ENCODE assay signal across 8 mouse cellular contexts in genomic region chr11:77783211-77783746, GRCm38 (mm10). TPM values are rescaled to one million over a fixed set of nuclear protein-coding genes. Genes with fewer than 3 reads are reported as not detected.
DNase-seq lines count a peak whose midpoint lies in the region; ATAC-seq and TF ChIP-seq lines count a peak whose summit lies in the region.

No protein-coding gene starts in this region.

- 60% methylated on average over 10 of the region's 10 CpGs for WGBS in heart, postnatal 0 days
- 11% methylated on average over 10 of the region's 10 CpGs for WGBS in liver, adult 2 months
- WGBS in small intestine, adult 2 months: 67% methylated on average over 10 of the region's 10 CpGs

- peaks cover 10% of the 10 kb centered on the region for H3K27me3 ChIP-seq in E14TG2a.4 (ENCODE audit: insufficient read depth, low read length)
- no peaks in the 10 kb centered on the region for H3K27me3 ChIP-seq in heart, postnatal 0 days (ENCODE audit: control insufficient read depth, insufficient read depth, low read length)
- no peaks in the 10 kb centered on the region for H3K27me3 ChIP-seq in liver, adult 2 months (ENCODE audit: control insufficient read depth, insufficient read depth, low read length)
- H3K27me3 ChIP-seq in small intestine, adult 2 months (ENCODE audit: control insufficient read depth, insufficient read depth, low read length): no peaks in the 10 kb centered on the region

- peaks cover 73% of the 10 kb centered on the region for H3K4me1 ChIP-seq in E14TG2a.4 (replicated peaks; ENCODE audit: low read depth, low read length)
- peaks cover 51% of the 10 kb centered on the region for H3K4me1 ChIP-seq in heart, postnatal 0 days (ENCODE audit: control insufficient read depth, insufficient read depth)
- H3K4me1 ChIP-seq in liver, adult 2 months (ENCODE audit: control insufficient read depth, insufficient read depth, low read length): peaks cover 61% of the 10 kb centered on the region
- peaks cover 52% of the 10 kb centered on the region for H3K4me1 ChIP-seq in small intestine, adult 2 months (ENCODE audit: control insufficient read depth, insufficient read depth, insufficient read length, low read length)

- peak overlapping the region; percentile 90; the same call in 1 of the 2 replicates for H3K27ac ChIP-seq in heart, postnatal 0 days (ENCODE audit: low read depth)
- H3K27ac ChIP-seq in liver, adult 2 months (replicated peaks; ENCODE audit: insufficient read depth, low read depth, low read length): peak overlapping the region; percentile 84
- H3K27ac ChIP-seq in small intestine, adult 2 months (ENCODE audit: insufficient read depth, low read depth, low read length): peak overlapping the region; percentile 97

- H3K9ac ChIP-seq in heart, postnatal 0 days (replicated peaks; ENCODE audit: low read depth, low read length): no peak overlapping the region
- H3K9ac ChIP-seq in liver, adult 2 months (ENCODE audit: low read depth, low read length): peak overlapping the region; percentile 66

- H3K4me2 ChIP-seq in heart, postnatal 0 days (ENCODE audit: low read depth, low read length): 0 out of 2 replicates have a peak overlapping the region, but pooled peaks have one; percentile 19

- no peak for ATAC-seq in heart, postnatal 0 days (ENCODE audit: insufficient read depth, low read depth)

- peak overlapping the region; percentile 58 for H3K4me3 ChIP-seq in E14TG2a.4 (replicated peaks; ENCODE audit: low read length)
- H3K4me3 ChIP-seq in heart, postnatal 0 days (ENCODE audit: low read depth, low read length): no peak overlapping the region
- H3K4me3 ChIP-seq in liver, adult 2 months (ENCODE audit: insufficient read depth, low read depth, low read length): no peak overlapping the region
- no peak overlapping the region for H3K4me3 ChIP-seq in small intestine, adult 2 months (ENCODE audit: low read depth, low read length)

- TF ChIP-seq CTCF in E14TG2a.4 (conservative IDR thresholded peaks at IDR 0.05; ENCODE audit: low read length): no peak
- no peak for TF ChIP-seq CTCF in heart, postnatal 0 days (IDR thresholded peaks at IDR 0.05; ENCODE audit: low read depth)
- no peak for TF ChIP-seq CTCF in liver, adult 2 months (IDR thresholded peaks at IDR 0.05; ENCODE audit: low read depth, low read length)
- no peak for TF ChIP-seq CTCF in small intestine, adult 2 months (IDR thresholded peaks at IDR 0.05; ENCODE audit: extremely low read depth, insufficient read length, insufficient replicate concordance, low read depth, low read length)

- TF ChIP-seq EP300 in heart, postnatal 0 days (IDR thresholded peaks at IDR 0.05; ENCODE audit: low read depth): no peak

- TF ChIP-seq POLR2A in liver, adult 2 months (IDR thresholded peaks at IDR 0.05; ENCODE audit: extremely low read depth, insufficient read depth, low read length): no peak
- no peak for TF ChIP-seq POLR2A in small intestine, adult 2 months (IDR thresholded peaks at IDR 0.05; ENCODE audit: low read depth, low read length)

- DNase-seq in cerebellum, adult 9-11 months: peak; percentile 64
- no peak for DNase-seq in cerebellum, adult 9-10 months
- peak; percentile 29 for DNase-seq in heart, postnatal 0 days (ENCODE audit: low spot score)
- peak; percentile 99 for DNase-seq in liver, adult 2 months (ENCODE audit: extremely low read depth, low read depth, low spot score)
- no peak for DNase-seq in frontal cortex, postnatal 14 days (ENCODE audit: low spot score in 2 of 2)
- DNase-seq in thymus, postnatal 14 days: no peak

- no peaks in the 10 kb centered on the region for H3K9me3 ChIP-seq in E14TG2a.4 (ENCODE audit: low read length)
- no peaks in the 10 kb centered on the region for H3K9me3 ChIP-seq in heart, postnatal 0 days (replicated peaks; ENCODE audit: control insufficient read depth, low read length)

- H3K36me3 ChIP-seq in E14TG2a.4 (ENCODE audit: insufficient read depth, low read length): peaks cover 24% of the 10 kb centered on the region
- H3K36me3 ChIP-seq in heart, postnatal 0 days (replicated peaks; ENCODE audit: control insufficient read depth, insufficient read depth, low read length): peaks cover 6% of the 10 kb centered on the region; the same call in 1 of the 2 replicates
- H3K36me3 ChIP-seq in liver, adult 2 months (ENCODE audit: control insufficient read depth, insufficient read depth, low read length): peaks cover under 1% of the 10 kb centered on the region; the same call in 1 of the 2 replicates
- peaks cover 10% of the 10 kb centered on the region for H3K36me3 ChIP-seq in small intestine, adult 2 months (ENCODE audit: control insufficient read depth, insufficient read depth, low read length)

- H3K79me2 ChIP-seq in liver, adult 2 months (ENCODE audit: control insufficient read depth, insufficient read depth, low read length): peaks cover 41% of the 10 kb centered on the region

RNA-seq across cellular contexts. Expression of gene Gm10277, which starts 4.3 kb away (rescaled TPM):
- not detected in 2 replicates for total RNA-seq in heart, postnatal 0 days (2014; rRNA removed; ENCODE audit: low replicate concordance)
- polyA plus RNA-seq in heart, postnatal 0 days (2015; fragmentation: Nextera tagmentation; extraction: Ambion mirVana): 0.41 and 0.52 TPM in 2 replicates
- total RNA-seq in liver, adult 2 months (2014; rRNA removed): not detected in 2 replicates
- polyA plus RNA-seq in liver, adult 2 months (2012; rRNA removed): not detected in 2 replicates
- not detected in 2 replicates for polyA plus RNA-seq in small intestine, adult 2 months (2012; rRNA removed)

RNA-seq across cellular contexts. Expression of gene Myo18a, which starts 20.2 kb away (rescaled TPM):
- 181 and 218 TPM in 2 replicates for total RNA-seq in heart, postnatal 0 days (2014; rRNA removed; ENCODE audit: low replicate concordance)
- 80.0 and 82.5 TPM in 2 replicates for polyA plus RNA-seq in heart, postnatal 0 days (2015; fragmentation: Nextera tagmentation; extraction: Ambion mirVana)
- total RNA-seq in liver, adult 2 months (2014; rRNA removed): 28.6 and 33.7 TPM in 2 replicates
- polyA plus RNA-seq in liver, adult 2 months (2012; rRNA removed): 33.8 and 42.0 TPM in 2 replicates
- 66.4 and 149 TPM in 2 replicates for polyA plus RNA-seq in small intestine, adult 2 months (2012; rRNA removed)

RNA-seq across cellular contexts. Expression of gene Cryba1, which starts 58.2 kb away (rescaled TPM):
- total RNA-seq in heart, postnatal 0 days (2014; rRNA removed; ENCODE audit: low replicate concordance): not detected in 2 replicates
- polyA plus RNA-seq in heart, postnatal 0 days (2015; fragmentation: Nextera tagmentation; extraction: Ambion mirVana): not detected in 2 replicates
- not detected in 2 replicates for total RNA-seq in liver, adult 2 months (2014; rRNA removed)
- polyA plus RNA-seq in liver, adult 2 months (2012; rRNA removed): not detected in 2 replicates
- not detected in 2 replicates for polyA plus RNA-seq in small intestine, adult 2 months (2012; rRNA removed)

Comparison
In these comparisons a context has a peak if more than half of its experiments do, and no peak if none do; other contexts are left out.
1. DNase-seq: peak in cerebellum, adult 9-11 months (single experiment), heart, postnatal 0 days (single experiment) and liver, adult 2 months (single experiment); none in cerebellum, adult 9-10 months (single experiment), frontal cortex, postnatal 14 days (0 of 2) and thymus, postnatal 14 days (single experiment).
2. Peak in every context shown above with its lines, with median percentiles within 50 percentile points of each other: H3K27ac ChIP-seq.